Mouse (Mus musculus): ENCODE results near the gene Vmn1r34.
A peak's percentile ranks its signal among the peaks of the same experiment; 100 is the strongest.
"Not testable (repeated sequence)": the region's sequence is repeated elsewhere in the genome, so short reads cannot be mapped to it uniquely, and the experiment has no call there.

The Vmn1r34 gene

GRCm38 (mm10) chr6:66643779-66644178 is at the start of gene Vmn1r34:
Gene Vmn1r34, minus strand, starts transcription at chr6:66643879.
- DNase-seq (ENCODE audit: low spot score in 2 of 2) = no peak

- DNase-seq (ENCODE audit: low spot score in 2 of 2) = no peak
Measured at GRCm38 (mm10) chr6:66685806-66686205, 42.1 kb upstream of the Vmn1r34 start, which contains the start of gene Vmn1r35. Gene Vmn1r35, minus strand, starts transcription at chr6:66685906.

DNA sequence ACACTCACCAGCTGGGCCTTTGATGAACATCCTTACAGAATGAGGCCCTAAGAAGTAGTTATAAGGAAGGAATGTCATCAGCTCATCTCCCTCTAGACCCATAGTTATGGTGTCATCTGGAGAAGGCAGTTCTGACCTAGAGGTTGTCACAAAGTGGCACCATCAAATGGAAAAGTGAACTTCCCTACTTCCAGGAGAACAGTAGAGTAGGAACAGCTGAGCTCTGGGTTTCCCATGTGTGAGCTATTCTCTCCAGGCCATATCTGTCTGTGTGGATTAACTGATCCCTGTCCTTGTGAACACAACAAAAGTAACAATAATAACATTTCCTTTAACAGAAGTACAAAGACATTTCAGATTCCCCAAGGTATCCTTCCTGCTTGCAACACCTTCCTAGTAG is 25.5 kb downstream of the Vmn1r34 start, which contains the start of gene Vmn1r33:
TSS of gene Vmn1r33 (minus strand) at position 101 of the 400 bp plus-strand sequence.
- DNase-seq (ENCODE audit: low spot score in 2 of 2) = not testable (repeated sequence)

- peak; percentile 69 to 71 for DNase-seq (ENCODE audit: low spot score in 2 of 2)
Measured at GRCm38 (mm10) chr6:66595804-66596203, 47.9 kb downstream of the Vmn1r34 start.

All from spleen, postnatal 36 days (tissue).